ENCODE assay signal across 9 mouse cellular contexts in the genomic region with DNA sequence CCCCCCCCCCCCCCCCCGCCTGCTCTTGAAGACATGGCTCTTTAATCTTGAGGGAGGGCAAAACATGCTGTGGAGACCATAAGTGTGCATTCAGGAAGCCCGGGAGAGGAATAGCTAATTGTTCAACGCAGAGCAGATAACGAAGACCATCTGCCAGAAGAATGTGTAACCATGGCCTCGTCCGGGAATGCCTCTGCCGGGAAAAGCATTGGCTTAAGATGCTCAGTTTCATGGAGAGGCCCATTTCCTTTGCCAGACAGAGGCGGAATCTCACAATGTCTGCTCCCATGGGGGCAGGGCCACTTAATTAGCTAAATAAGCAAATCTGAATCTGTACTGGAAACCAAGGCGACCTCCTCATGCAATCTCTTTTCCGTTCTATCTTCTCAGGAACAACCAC. TPM values are rescaled to one million over a fixed set of nuclear protein-coding genes. Genes with fewer than 3 reads are reported as not detected.
DNase-seq lines count a peak whose midpoint lies in the region; ATAC-seq and TF ChIP-seq lines count a peak whose summit lies in the region.
"Had no signal": no experiment of that assay in that cellular context is flagged by ENCODE, and none has a peak within 500 bp of the region (broad histone marks: within the 10 kb centered on the region; RNA-seq: fewer than 3 reads in every experiment).

No protein-coding gene starts in this region.

- no peak overlapping the region for H3K9ac ChIP-seq in midbrain, embryonic 14.5 days (replicated peaks; ENCODE audit: low read length)
- no peak overlapping the region for H3K9ac ChIP-seq in midbrain, embryonic 15.5 days
- no peak overlapping the region for H3K9ac ChIP-seq in heart, adult 2 months (ENCODE audit: low read depth, low read length)
- H3K9ac ChIP-seq in kidney, embryonic 15.5 days, result no peak overlapping the region
- H3K9ac ChIP-seq: limb, embryonic 15.5 days had no signal

- peak; percentile 53 for DNase-seq in midbrain, embryonic 14.5 days
- peak; percentile 38 to 60 for DNase-seq in heart, adult 2 months
- peak; percentile 15 for DNase-seq in retina, embryonic 14.5 days (ENCODE audit: low spot score)
- no peak for DNase-seq in c-Kit-positive CD71-positive TER-119-positive erythroid progenitor cells, embryonic 14.5 days (ENCODE audit: low spot score)
- DNase-seq in cerebellum, postnatal 25 days, result no peak
- no peak for DNase-seq in adrenal gland, adult 2 months

- TF ChIP-seq CTCF in heart, adult 2 months (IDR thresholded peaks at IDR 0.05), result no peak

- 48% methylated on average over 9 of the region's 10 CpGs for WGBS in midbrain, embryonic 14.5 days
- WGBS in midbrain, embryonic 15.5 days, result 44% methylated on average over 9 of the region's 10 CpGs
- WGBS in heart, adult 2 months, result 36% methylated on average over 10 of the region's 10 CpGs
- 42% methylated on average over 10 of the region's 10 CpGs for WGBS in kidney, embryonic 15.5 days

- H3K27ac ChIP-seq in midbrain, embryonic 14.5 days (replicated peaks; ENCODE audit: low read depth, low read length), result no peak overlapping the region
- H3K27ac ChIP-seq in midbrain, embryonic 15.5 days, result no peak overlapping the region
- no peak overlapping the region for H3K27ac ChIP-seq in heart, adult 2 months
- 0 out of 2 replicates have a peak overlapping the region, but pooled peaks have one; percentile 18 for H3K27ac ChIP-seq in kidney, embryonic 15.5 days
- H3K27ac ChIP-seq: limb, embryonic 15.5 days had no signal

- H3K27me3 ChIP-seq in midbrain, embryonic 14.5 days (ENCODE audit: control insufficient read depth, insufficient read depth, low read length), result no peaks in the 10 kb centered on the region
- no peaks in the 10 kb centered on the region for H3K27me3 ChIP-seq in midbrain, embryonic 15.5 days (replicated peaks)
- no peaks in the 10 kb centered on the region for H3K27me3 ChIP-seq in heart, adult 2 months (ENCODE audit: control insufficient read depth, insufficient read depth, low read length)
- no peaks in the 10 kb centered on the region for H3K27me3 ChIP-seq in kidney, embryonic 15.5 days
- H3K27me3 ChIP-seq: limb, embryonic 15.5 days had no signal

- no peaks in the 10 kb centered on the region for H3K9me3 ChIP-seq in midbrain, embryonic 14.5 days (ENCODE audit: control insufficient read depth, low read length)
- H3K9me3 ChIP-seq in midbrain, embryonic 15.5 days, result no peaks in the 10 kb centered on the region
- H3K9me3 ChIP-seq in kidney, embryonic 15.5 days (replicated peaks), result no peaks in the 10 kb centered on the region
- H3K9me3 ChIP-seq: limb, embryonic 15.5 days had no signal

- TF ChIP-seq POLR2A in heart, adult 2 months (IDR thresholded peaks at IDR 0.05; ENCODE audit: insufficient read depth, low read depth, low read length), result no peak

- H3K4me3 ChIP-seq in midbrain, embryonic 14.5 days (replicated peaks; ENCODE audit: low read depth, low read length), result no peak overlapping the region
- no peak overlapping the region for H3K4me3 ChIP-seq in midbrain, embryonic 15.5 days
- H3K4me3 ChIP-seq in heart, adult 2 months, result no peak overlapping the region
- H3K4me3 ChIP-seq in kidney, embryonic 15.5 days (replicated peaks), result no peak overlapping the region
- H3K4me3 ChIP-seq: limb, embryonic 15.5 days had no signal

- H3K36me3 ChIP-seq in midbrain, embryonic 14.5 days (ENCODE audit: control insufficient read depth, insufficient read depth, low read length), result no peaks in the 10 kb centered on the region
- H3K36me3 ChIP-seq in midbrain, embryonic 15.5 days (replicated peaks), result no peaks in the 10 kb centered on the region
- no peaks in the 10 kb centered on the region for H3K36me3 ChIP-seq in heart, adult 2 months (ENCODE audit: control insufficient read depth, insufficient read depth, low read length)
- no peaks in the 10 kb centered on the region for H3K36me3 ChIP-seq in kidney, embryonic 15.5 days
- H3K36me3 ChIP-seq: limb, embryonic 15.5 days had no signal

- 0 out of 2 replicates have a peak, but pooled peaks have one; percentile 24 for TF ChIP-seq EP300 in heart, adult 2 months (IDR thresholded peaks at IDR 0.05; ENCODE audit: insufficient read depth, low read depth, low read length)

- intact Hi-C loops in heart, adult 2 months (cut with DNase I), result loop anchor here (2.0 to 5.0 kb wide), 5 partner anchors 61 to 427 kb away; no protein-coding TSS in a partner anchor

- no peak overlapping the region for H3K4me2 ChIP-seq in midbrain, embryonic 14.5 days (ENCODE audit: low read length)
- no peak overlapping the region for H3K4me2 ChIP-seq in midbrain, embryonic 15.5 days
- H3K4me2 ChIP-seq in kidney, embryonic 15.5 days, result no peak overlapping the region
- H3K4me2 ChIP-seq: limb, embryonic 15.5 days had no signal

- ATAC-seq in midbrain, embryonic 14.5 days (ENCODE audit: low FRiP score, low TSS enrichment), result no peak
- ATAC-seq in midbrain, embryonic 15.5 days (replicated peaks), result no peak
- ATAC-seq in kidney, embryonic 15.5 days (replicated peaks; ENCODE audit: low FRiP score), result no peak

- no peaks in the 10 kb centered on the region for H3K4me1 ChIP-seq in midbrain, embryonic 14.5 days (ENCODE audit: control insufficient read depth, insufficient read depth, low read length)
- H3K4me1 ChIP-seq in midbrain, embryonic 15.5 days, result no peaks in the 10 kb centered on the region
- H3K4me1 ChIP-seq in heart, adult 2 months (ENCODE audit: control insufficient read depth, insufficient read depth, low read length), result peaks cover 4% of the 10 kb centered on the region
- 0 out of 2 replicates have a peak, but pooled peaks cover 2% of the 10 kb centered on the region for H3K4me1 ChIP-seq in kidney, embryonic 15.5 days

- H3K79me2 ChIP-seq in heart, adult 2 months (replicated peaks; ENCODE audit: control insufficient read depth, insufficient read depth, low read length), result no peaks in the 10 kb centered on the region

RNA-seq across cellular contexts. Expression of gene Il1r2, which starts 43.7 kb away (rescaled TPM):
- 0.22 and 0.45 TPM in 2 replicates for polyA plus RNA-seq in midbrain, embryonic 14.5 days (2014; fragmentation: Nextera tagmentation; extraction: Ambion mirVana)
- 0.50 and 0.56 TPM in 2 replicates for polyA plus RNA-seq in midbrain, embryonic 15.5 days (2015; fragmentation: Nextera tagmentation; extraction: Ambion mirVana)
- under 1 TPM in 1 of 2 experiments, not detected in 1; 0.23 TPM for total RNA-seq in heart, adult 2 months (2021)
- 0.20 TPM in 2 replicates for polyA plus RNA-seq in heart, adult 2 months (2012; rRNA removed)
- polyA plus RNA-seq in kidney, embryonic 15.5 days (2015; fragmentation: Nextera tagmentation; extraction: Ambion mirVana), result 0.50 and 0.74 TPM in 2 replicates
- 1 to 10 TPM in 1 of 2 experiments, not detected in 1; 1.3 TPM for total RNA-seq in adrenal gland, adult 2 months (2021)
- not detected in 2 replicates for polyA plus RNA-seq in adrenal gland, adult 2 months (2012; rRNA removed)

Comparison
In these comparisons a context has a peak if more than half of its experiments do, and no peak if none do; other contexts are left out.
1. DNase-seq: peak in midbrain, embryonic 14.5 days (single experiment), heart, adult 2 months (2 of 2) and retina, embryonic 14.5 days (single experiment); none in c-Kit-positive CD71-positive TER-119-positive erythroid progenitor cells, embryonic 14.5 days (single experiment), cerebellum, postnatal 25 days (0 of 2) and adrenal gland, adult 2 months (single experiment).